Mouse (Mus musculus): Measurements from ENCODE around the gene Serpinb9e. TPM values are rescaled to one million over a fixed set of nuclear protein-coding genes. Genes with fewer than 3 reads are reported as not detected.
"Not testable (repeated sequence)": the region's sequence is repeated elsewhere in the genome, so short reads cannot be mapped to it uniquely, and the experiment has no call there.

The Serpinb9e gene
- 0.10 TPM in 1 of 2 replicates, not detected in the other for polyA plus RNA-seq (2012; rRNA removed)

GRCm38 (mm10) chr13:33249312-33249711 lies at the start of gene Serpinb9e:
TSS of gene Serpinb9e (plus strand) at chr13:33249612.
- DNase-seq (ENCODE audit: low read depth) = not testable (repeated sequence)

- no peak for DNase-seq (ENCODE audit: low read depth)
Measured at GRCm38 (mm10) chr13:33199740-33200139, 49.7 kb upstream of the Serpinb9e start.

GRCm38 (mm10) chr13:33308631-33309030 lies 59.2 kb downstream of the Serpinb9e start:
- not testable (repeated sequence) for DNase-seq (ENCODE audit: low read depth)

More at GRCm38 (mm10) chr13:33199740-33200139, 49.7 kb upstream of the Serpinb9e start:
- TF ChIP-seq CTCF (IDR thresholded peaks at IDR 0.05; ENCODE audit: borderline replicate concordance, extremely low read depth, insufficient read depth, insufficient read length) (no peak), POLR2A (IDR thresholded peaks at IDR 0.05; ENCODE audit: borderline replicate concordance, extremely low read depth, insufficient read depth, insufficient read length, poor library complexity, severe bottlenecking) (no peak)

Other genes starting within 250 kb of the Serpinb9e start
- gene Serpinb9, start 246.4 kb upstream of the Serpinb9e start, polyA plus RNA-seq (2012; rRNA removed) = 0.62 and 0.89 TPM in 2 replicates
- gene Serpinb9b, start 222.2 kb upstream of the Serpinb9e start, polyA plus RNA-seq (2012; rRNA removed) = 0.14 and 0.15 TPM in 2 replicates
- 0.98 and 3.3 TPM in 2 replicates for gene Serpinb1b, start 171.0 kb upstream of the Serpinb9e start, polyA plus RNA-seq (2012; rRNA removed)
- gene Serpinb9c, start 89.9 kb upstream of the Serpinb9e start, polyA plus RNA-seq (2012; rRNA removed) = not detected in 2 replicates
- not detected in 2 replicates for gene Serpinb9d, start 56.7 kb upstream of the Serpinb9e start, polyA plus RNA-seq (2012; rRNA removed)
- not detected in 2 replicates for gene Serpinb9f, start 74.5 kb downstream of the Serpinb9e start, polyA plus RNA-seq (2012; rRNA removed)
- not detected in 2 replicates for gene Gm11397, start 146.1 kb downstream of the Serpinb9e start, polyA plus RNA-seq (2012; rRNA removed)
- 0.04 TPM in 1 of 2 replicates, not detected in the other for gene Serpinb9g, start 235.2 kb downstream of the Serpinb9e start, polyA plus RNA-seq (2012; rRNA removed)

Measured in brain, embryonic 14.5 days (tissue).